Mouse (Mus musculus) lung, adult 2 months (tissue): Measurements from ENCODE around the gene Tmprss9.

Experiments
- CTCF ChIP-seq: fragments of 200-500 bp; IDR thresholded peaks from 2 replicates; pipeline ENCODE4 v1.5.1; 2011; ENCODE audit warnings: mild to moderate bottlenecking, low read length, control low read depth; ENCODE audit not compliant: insufficient read depth
- POLR2A ChIP-seq: fragments of 200-500 bp; IDR thresholded peaks from 2 replicates; pipeline ENCODE4 v1.6.1; 2011; ENCODE audit warnings: low read depth, mild to moderate bottlenecking, control low read depth, low read length, borderline replicate concordance; ENCODE audit errors: extremely low read depth

DNA sequence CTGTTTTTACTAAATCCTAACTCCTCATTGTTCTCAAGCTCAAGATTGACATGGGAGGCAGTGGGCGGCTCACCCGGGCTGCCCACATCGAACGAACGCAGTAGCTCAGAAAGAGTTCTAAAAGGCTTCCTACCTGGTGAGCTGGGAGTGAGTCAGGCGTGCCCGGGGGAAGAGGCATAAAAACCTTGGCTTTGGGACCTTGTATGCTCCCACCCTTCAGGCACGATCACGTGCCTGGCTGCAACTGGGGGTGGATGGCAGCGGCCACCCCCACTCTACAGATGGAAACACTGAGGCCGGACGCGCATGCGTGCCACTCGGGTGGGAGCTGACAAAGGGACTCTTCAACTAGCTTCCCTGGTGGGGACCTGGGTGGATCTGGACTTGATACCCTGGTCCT lies 29.3 kb upstream of the Tmprss9 start:
- TF ChIP-seq CTCF (no peak), POLR2A (no peak)
